Mouse (Mus musculus): ENCODE results near the gene Ntm.

DNA sequence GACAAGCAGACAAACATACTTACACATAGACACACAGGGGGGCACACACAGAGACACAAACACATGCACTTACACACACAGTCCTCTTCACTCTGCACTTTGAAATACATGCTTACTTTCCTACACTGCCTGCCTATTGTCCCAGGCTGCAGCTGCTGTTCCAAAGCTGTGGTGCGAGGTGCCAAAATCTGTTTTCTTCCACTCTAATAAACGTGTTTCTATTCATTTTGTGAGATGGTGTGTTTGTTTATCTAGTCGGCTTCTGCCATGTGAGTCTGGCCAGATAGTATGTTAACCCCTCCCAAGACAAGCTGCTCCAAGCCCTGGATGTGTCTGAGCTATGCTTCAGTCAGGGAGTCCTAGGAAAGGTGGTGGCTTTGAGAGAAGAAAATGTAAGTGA lies 700.1 kb downstream of the Ntm start:
- no peak for TF ChIP-seq CTCF (IDR thresholded peaks at IDR 0.05; ENCODE audit: control insufficient read depth, insufficient read depth, insufficient read length)
- TF ChIP-seq USF1 (IDR thresholded peaks at IDR 0.05; ENCODE audit: low read depth), result no peak
- TF ChIP-seq MAX (IDR thresholded peaks at IDR 0.05), result no peak
- no peak for TF ChIP-seq MYOG (IDR thresholded peaks at IDR 0.05; ENCODE audit: control insufficient read depth, extremely low read depth, insufficient read length)
- no peak for TF ChIP-seq FOSL1 (IDR thresholded peaks at IDR 0.05; ENCODE audit: insufficient read depth, low read length, poor library complexity, severe bottlenecking)

All from C2C12 (cell line).